Mouse (Mus musculus) G1E (cell line): ENCODE results near the gene Ccdc38.
A peak's percentile ranks its signal among the peaks of the same experiment; 100 is the strongest.

Experiments used
- CTCF ChIP-seq: IDR thresholded peaks from 2 replicates; pipeline ENCODE4 v1.5.1; 2012; ENCODE audit warnings: low read depth, low read length, inconsistent platforms, mixed read lengths
- GATA1 ChIP-seq: IDR thresholded peaks from 2 replicates; pipeline ENCODE4 v1.6.1; 2012; ENCODE audit warnings: borderline replicate concordance, low read length, inconsistent platforms, mixed read lengths
- TAL1 ChIP-seq: conservative IDR thresholded peaks from 2 replicates; pipeline ENCODE4 v1.6.1; 2012; ENCODE audit warnings: low read depth, low read length, inconsistent platforms, mixed read lengths

DNA sequence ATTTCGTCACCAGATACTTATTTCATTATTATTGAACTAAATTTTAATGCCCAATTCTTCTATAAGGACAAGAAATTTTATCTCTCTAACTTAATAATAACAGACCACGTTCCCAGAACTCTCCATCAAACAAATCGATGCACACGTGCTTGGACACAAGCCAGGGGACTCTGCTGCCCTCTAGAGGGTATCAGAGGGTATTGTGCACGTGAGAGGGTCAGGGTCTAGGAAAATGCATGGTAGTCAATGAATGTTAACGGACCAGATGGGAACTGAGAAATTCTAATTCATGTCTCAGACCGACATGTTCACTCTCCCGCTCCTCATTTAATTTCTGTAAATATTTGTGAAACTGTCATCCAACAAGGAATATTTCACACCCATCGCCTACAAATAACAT lies 67.6 kb downstream of the Ccdc38 start:
- TF ChIP-seq CTCF (peak; percentile 28; the same call in 1 of the 2 replicates), GATA1 (no peak), TAL1 (no peak)
